Mouse (Mus musculus): ENCODE measurements at regions not wholly inside any gene's neighbourhood (a gene's known extent, or its start where the extent isn't known, plus 50 kb on each side); places are given as distances from the start of the nearest gene placed in this dataset.

DNA sequence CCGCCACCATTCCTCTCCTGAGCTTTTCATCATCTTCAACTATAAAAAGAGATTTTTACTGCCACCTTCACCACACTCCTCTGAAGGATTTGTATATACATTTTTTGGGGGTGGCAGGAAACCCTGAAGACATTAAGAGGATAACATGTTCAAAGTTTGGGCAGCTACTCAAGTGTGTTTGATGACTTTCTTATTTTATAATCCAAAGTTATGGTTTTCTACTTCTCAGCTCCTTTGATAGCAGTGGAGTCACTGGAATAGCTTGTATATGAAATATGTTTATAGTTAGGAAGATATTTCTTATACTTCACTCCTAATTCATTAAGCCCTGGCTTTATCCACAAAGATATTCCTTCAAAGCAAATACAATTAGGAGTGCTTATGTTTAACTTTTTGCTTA lies 229.5 kb upstream of the Lcorl start:
- DNase-seq (ENCODE audit: low spot score), result no peak

DNA sequence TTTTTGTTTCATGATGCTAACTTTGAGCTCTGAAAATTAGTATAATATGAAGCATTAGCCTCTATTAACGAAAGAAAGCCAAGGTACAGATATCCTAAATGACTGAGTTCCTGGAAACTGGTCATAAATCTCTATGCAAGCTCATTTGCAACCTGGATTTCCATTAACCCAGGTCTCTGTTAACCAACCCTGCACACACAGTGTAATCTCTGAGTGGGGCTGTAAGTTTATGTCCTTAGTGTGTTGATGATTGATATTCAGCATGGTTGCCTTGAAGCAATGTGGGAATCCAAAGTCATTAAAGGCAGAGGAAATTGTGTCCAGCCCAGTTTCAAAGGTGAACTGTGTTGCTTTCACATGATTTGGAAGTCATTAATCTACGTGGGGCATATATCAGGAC lies 225.9 kb upstream of the Lcorl start:
- DNase-seq (ENCODE audit: low spot score), result no peak

DNA sequence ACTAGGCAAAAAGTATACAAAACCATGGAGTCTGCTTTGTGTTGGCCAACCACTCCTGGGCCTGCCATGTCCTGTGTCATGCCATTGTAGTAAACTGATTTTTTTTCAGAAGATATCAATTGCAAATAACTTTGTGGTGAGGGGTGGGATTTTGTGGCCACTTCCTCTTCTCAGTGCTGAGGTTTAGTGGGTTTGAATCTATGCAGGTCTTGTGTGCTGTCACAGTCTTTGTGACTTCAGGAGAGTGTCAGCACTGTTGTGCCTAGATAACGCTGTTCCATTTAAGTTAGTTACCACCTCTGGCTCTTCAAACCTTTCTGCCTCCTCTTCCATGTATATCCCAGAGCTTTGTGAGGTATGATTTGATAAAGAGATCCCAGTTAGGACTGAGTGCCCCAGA lies 216.3 kb upstream of the Lcorl start:
- DNase-seq (ENCODE audit: low spot score), result no peak

DNA sequence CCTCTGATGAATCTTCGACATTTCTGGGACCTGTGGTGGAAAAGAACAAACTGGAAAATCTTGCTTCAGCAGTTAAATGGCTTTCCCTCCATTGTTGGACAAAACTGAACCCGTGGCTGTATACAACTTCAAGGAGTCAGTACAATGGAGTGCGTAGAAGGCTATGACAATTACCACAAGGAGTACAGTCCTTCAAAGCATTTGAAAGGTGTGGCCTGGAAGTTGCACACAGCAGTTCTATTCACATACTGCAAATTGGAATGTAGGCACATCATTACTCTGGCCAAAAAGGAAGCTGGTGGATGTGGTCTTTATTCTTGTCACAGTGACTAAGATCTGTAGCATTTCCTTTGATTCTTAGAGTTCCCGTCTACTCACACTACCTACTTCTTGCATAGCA lies 215.7 kb upstream of the Lcorl start:
- DNase-seq (ENCODE audit: low spot score), result no peak

DNA sequence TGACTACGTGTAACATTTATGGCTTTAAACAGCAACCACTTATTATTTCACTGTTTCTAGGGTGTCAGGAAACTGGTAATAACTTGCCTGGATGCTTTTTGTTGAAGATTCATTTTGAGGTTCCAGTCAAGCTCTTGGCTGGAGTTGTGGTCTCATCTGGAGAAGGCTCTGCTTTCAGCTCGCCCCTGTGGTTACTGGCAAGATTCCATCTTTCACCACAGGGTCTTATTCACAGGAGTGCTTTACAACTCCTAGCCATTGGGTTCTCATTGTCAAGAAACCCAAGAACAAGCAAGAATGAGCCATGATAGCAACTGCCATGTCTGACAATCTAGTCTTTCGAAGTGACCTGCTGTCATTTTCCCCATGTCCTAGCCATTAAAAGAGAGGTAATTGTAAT lies 202.5 kb upstream of the Lcorl start:
- no peak for DNase-seq (ENCODE audit: low spot score)

DNA sequence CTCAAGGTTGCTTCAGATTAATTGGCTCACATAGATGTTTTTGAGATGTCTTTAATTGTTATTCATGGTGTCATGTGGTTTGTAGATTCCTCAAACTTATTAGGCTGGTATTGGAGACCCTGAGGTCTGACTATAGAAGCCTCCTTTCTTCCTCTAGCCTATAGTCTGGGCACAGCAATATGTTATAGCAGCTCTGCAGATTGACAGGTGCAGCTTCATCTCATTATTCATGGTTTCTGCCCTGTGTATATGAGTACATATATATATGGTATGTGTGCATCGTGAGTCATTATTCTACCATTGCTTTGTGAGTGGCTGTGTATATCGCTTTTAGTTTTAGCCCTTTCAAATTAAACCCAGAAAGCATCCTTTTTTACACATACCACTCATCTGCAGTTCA lies 197.4 kb upstream of the Lcorl start:
- no peak for DNase-seq (ENCODE audit: low spot score)

DNA sequence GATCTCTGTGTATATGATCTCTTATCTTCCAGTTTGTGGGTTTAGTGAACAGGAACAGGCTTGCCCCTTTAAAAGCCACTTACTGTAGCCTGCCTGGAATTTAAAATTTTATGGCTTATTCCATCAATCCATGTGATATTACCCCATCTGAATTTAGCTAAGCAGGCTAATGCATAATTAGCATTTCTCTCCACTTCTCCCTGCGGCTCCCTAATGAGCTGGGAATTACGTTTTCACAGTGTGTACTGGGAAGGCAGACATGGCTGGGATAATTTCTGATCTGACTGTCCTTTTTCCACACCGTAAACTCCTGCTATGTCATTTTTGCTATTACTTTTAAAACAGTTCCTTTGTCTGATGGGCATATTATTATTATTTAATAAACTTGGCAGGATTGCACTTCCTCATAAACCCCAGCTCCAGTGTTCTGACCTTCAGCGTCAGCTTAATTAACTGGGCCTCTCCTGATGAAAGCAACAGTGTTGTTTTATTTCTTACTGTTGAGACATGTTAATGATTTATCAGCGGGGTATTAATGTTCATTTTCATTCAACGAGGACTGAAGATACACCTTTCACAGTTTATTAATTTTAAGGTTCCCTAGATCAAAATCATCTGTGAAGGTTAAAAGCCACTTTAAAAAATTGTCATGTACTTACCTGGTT lies 185.4 kb upstream of the Lcorl start:
- no peak for DNase-seq (ENCODE audit: low spot score)

DNA sequence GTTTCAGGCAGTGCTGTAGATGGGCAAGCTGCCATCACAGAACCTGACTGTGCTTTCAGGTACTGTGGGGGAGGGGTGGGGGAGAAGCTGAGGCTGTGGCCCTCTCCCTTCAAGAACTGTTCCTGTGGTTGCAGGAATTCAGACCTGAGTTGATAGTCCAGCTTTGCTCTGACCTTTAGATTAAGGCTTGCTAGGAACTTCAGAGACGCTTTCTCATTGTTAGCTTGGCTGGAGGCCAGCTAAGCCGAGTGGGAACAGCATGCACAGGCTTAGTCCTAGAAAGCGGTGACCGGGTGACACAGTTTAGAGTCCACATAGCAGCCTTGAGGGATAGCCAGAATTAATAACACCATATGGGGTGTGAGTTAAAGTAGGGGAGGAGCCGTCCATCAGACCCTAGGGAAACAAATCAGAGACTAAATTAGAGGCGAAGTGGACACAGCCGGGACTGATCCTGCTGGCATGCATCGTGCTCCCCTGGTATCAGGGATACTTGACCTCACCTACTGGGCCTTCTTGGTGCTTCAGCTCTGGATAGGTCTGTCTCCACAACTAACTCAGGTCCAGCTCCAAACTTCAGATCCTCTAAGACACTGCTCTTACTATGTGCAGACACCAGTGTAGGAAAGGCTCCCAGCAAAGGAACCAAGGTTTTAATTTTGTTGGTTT lies 175.7 kb upstream of the Lcorl start:
- DNase-seq (ENCODE audit: low spot score), result peak; percentile 34

DNA sequence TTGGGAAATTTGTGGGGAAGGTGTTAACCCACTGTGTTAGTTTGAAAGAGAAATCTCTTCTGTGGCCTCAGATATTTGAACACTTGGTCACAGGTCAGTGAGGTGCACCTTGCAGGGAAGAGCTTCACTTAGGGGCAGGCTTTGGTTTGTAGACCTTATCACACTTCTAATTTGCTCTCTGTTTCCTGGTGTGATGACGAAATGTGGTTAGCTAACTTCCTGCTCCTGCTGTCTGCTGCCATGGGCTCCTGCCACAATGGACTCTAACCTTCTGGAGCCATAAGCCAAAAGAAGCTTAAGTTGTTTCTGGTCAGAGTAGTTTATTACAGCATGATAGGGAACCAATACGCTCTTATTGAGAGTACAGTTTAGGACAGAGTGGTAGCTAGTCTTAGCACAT lies 174.8 kb upstream of the Lcorl start:
- no peak for DNase-seq (ENCODE audit: low spot score)

DNA sequence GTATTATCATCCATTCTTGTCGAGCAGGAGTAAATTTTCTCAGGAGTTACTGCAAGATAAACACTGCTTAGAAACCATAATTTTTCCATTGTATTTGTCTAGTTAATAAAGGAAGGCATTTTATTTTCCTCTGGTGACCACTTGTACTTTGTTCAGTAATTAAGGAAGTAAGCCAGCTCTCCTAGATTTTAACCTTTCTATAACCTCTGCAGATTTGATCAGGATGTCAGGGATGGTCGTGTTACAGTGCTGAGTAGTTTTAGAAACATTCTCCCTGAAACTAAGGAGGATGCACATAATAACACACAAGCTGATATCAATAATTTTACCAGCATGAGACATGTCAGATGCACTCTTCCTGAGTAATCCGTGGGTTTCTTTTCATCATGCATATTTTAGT lies 166.7 kb upstream of the Lcorl start:
- DNase-seq (ENCODE audit: low spot score), result no peak

DNA sequence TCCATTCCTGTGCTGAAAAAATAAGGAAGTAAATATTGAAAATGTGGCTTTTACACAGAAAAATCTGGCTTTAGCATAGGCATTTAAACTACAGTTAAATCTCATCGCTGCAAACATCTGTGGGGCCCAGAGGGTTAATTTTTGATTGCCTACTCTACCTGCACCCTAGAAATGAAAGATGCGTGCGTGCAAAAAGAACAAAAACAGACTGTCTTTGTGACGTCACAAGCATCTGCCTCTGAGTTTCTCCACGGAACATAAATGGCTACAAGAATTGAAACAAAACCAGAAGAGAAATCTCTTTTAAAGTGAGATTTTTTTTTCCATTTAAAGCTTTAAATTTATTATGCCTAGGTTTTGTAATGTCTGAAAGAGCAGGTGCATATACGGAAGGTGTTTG lies 166.0 kb upstream of the Lcorl start:
- no peak for DNase-seq (ENCODE audit: low spot score)

DNA sequence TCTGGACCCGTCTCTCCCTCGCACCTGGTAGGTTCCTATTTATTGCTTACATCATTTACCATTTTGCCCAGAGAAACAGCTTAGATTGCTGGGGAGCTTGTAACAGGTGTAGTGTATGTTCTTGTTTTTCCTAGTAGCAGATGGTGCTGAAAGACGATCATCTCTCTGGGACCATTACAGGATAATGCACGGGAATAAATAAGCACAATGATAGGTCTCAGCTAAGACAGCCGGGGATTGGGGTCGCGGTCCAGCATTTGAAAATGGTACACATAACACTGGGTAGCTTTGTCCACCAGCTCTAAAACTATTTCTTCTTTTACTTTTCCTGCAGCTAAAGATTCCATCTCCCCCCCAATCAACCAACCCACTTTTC lies 164.6 kb upstream of the Lcorl start:
- no peak for DNase-seq (ENCODE audit: low spot score)

DNA sequence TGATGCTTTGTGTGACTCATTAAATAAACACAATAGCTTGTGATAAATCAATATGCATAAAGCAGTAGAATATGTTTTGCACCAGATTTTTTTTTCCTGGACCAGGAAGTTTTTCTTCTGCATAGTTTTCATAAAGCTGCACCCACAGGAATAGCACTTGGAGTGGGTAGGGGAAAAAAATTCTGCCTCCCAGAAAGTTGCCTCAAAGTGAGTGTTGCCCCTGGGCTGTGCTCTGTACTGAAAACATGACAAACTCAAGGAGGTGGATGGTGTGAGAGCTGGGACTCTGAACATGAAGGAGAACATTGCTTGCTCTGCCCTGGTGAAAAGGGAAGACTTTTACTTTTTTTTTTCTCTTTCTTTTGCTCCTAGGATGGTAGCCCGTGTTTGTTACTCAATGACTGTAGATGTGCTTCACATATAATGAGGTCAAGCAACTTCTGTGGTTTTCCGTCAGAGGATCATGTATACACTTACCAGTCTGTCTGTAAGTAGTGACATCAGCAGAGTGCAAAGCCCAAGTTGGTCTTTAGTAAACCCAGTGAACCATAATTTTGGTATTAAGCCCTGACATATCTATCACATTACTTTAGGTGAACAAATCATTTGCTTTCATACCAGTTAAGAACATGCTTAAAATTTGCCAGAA lies 164.1 kb upstream of the Lcorl start:
- DNase-seq (ENCODE audit: low spot score), result no peak

DNA sequence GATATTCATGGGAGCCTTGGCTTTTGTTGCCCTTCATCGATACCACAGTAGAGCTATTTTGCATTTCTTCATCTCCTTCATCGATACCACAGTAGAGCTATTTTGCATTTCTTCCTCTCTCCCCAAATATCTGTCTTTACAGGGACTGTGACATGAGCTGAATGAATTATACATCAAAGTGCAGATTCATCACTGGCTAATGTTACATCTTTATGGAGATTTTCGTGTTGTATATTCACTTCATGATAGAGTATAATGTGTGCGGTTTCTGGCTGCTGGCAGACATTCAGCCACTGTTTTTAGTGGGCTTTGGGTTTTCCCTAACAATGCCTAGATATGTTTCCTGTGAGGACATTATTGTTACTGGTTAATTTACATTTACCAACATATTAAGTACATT lies 162.8 kb upstream of the Lcorl start:
- DNase-seq (ENCODE audit: low spot score), result no peak

DNA sequence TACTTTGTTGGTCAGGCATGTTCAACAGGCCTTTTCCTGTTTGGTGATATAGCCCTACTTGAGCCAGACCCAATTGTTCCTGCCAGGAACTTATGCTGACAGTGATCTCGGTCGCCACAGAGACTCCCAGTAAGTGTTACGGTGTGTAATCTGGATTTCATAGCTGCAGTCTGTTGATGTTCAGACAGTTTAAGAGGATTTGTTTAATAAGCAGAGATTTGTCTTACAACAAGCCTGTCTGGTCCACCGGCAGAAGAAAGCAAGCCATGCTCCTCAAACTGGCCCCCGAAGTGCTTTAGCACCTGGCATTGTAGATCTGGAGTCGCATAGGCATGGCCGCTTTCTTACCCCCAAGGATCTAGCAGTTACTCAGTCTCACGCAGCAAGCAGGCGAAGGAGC lies 150.0 kb upstream of the Lcorl start:
- no peak for DNase-seq (ENCODE audit: low spot score)

DNA sequence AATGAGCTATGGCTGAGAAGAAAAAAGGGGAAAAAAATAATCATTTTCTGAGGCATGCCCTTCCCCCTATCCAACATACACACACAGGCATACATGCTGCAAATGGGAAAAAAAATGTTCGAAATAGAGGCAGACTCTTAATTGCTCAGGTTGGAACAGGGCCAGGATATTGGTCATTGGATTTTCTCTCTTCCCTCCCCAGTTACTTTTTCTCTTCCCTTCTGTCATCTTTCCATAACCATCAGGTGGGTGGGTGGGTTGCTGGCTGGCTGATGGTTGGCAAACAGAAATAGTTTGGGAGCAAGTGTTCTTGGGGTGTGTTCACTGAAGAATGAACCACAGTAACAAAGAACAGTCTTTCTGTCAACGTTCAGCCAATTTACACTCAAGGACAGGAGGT lies 149.3 kb upstream of the Lcorl start:
- DNase-seq (ENCODE audit: low spot score), result no peak

DNA sequence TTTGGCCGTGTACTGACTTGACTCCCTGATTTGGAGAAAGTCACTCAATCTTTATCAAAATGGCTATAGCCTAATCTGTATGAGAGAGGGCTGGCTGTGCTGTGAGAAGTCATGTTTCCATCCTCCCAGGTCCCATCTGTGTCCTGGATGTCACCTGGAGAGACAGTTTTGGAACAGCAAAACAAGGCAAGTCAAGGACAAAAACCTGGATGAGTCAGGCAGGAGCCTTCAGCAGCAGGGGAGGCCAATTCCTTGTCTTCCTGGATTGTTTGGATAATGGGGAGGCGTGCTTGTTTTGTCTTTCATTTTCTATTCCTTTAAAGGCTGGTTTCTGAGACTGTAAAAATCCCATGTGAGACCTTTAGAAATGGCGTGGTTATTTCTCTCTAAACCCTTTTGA lies 148.8 kb upstream of the Lcorl start:
- no peak for DNase-seq (ENCODE audit: low spot score)

DNA sequence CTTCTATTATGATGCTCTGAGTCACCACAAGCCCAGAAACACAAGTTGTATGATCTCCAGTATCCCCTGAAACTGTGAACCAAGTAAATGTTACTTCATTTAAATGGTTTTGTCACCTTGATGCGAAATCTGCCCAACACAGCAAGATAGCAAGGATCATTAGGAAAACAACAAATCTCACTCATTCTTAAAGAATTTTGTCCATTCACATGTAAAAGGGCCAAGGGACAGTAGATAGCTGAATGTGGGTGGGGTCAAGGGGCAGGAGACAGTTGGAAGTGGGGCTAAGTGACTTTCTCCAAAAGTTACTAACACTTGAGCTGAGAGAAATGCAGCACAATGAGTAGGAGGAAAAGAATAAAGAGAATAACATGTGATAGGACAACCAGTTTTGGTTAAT lies 148.2 kb upstream of the Lcorl start:
- no peak for DNase-seq (ENCODE audit: low spot score)

DNA sequence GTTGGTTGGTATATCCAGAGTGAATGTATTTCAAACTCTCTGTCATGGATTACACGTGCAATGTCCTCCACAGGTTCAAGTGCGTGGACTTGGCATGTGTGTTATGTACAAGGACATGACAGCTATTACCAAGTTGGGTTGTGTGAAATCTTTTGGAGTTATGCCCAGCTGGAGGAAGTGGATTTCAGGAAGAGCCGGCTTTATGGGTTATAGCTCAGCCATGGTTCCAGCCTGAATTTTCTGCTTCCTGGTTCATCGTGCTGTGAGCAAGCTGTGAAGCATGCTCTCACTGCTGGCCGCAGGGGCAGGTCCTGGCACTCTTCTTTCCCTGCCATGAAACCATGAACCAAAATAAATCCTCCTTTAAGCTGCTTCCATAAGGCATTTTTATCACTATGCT lies 144.6 kb upstream of the Lcorl start:
- no peak for DNase-seq (ENCODE audit: low spot score)

DNA sequence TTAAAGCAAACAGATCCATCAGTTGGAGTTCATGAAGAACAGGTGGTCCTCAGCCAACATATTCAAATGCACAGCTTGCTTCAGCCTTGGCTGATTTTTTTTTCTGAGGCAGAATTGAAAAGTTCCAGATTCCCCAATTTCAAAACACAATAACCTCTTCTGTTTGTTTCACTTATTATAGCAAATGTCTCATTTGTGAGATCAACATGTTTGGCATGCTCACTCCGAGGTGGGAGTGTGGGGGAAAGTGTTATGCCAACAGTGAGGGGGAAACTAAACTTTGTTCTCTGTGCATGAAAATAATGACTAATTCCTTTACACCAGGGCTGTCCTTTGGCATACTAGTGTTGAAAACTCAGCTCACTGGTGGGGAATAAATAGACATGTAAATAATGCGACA lies 100.4 kb upstream of the Lcorl start:
- no peak for DNase-seq (ENCODE audit: low spot score)

DNA sequence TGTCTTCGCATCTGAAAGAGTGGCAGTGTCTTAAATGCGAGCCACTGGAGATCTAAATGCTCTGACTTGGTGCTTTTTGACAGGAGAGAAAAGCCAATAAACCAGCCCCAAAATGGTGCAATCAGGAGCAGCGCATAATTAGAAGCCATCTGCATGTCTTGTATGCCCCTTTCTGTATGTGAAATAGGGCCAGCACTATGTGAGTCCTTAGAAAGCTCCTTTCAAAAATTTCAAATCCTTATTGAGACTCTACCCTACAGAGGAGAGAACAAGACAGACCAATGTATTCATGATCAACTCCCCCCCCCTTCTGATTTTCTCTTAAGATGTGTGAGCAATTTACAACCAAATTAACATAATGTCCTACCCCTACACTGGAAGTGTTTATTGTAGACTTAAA lies 86.6 kb upstream of the Lcorl start:
- no peak for DNase-seq (ENCODE audit: low spot score)

DNA sequence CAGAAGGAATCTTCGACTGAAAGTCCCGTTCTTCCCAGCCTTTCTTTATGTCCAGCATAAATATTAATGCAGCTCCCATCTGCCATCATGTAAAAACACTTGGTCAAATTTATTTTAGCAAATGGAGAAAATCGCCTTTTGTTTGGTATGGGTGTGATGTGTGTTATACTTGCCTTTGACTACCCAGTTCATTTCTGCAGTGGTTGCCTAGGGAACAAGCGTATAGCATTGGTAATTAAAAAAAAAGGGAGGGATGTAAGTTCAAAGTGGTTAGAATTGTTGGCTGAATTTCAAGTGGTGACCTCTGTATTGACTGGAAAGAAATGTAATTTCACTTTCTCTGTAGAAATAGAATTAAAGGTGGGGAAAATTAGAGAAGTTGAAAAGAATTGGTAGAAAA lies 75.6 kb upstream of the Lcorl start:
- no peak for DNase-seq (ENCODE audit: low spot score)

DNA sequence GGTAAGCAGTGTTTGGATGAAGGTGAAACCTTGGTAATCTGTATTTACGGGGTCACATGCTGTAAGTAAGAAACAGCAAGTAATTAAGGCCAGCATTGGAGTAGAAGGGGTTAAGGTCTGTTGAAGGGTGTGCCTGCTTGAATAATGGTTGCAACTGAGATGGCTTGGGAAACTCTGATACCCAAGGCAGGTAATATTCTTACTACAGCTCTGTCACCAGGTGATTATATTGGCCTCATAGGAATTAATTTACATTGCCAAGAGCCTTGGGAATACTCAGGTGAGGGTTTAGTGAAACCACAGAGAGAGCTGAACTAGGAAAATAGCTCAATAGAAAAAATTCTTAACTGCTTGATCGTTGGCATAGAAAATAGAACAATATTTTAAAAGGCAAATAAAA lies 73.8 kb upstream of the Lcorl start:
- no peak for DNase-seq (ENCODE audit: low spot score)

DNA sequence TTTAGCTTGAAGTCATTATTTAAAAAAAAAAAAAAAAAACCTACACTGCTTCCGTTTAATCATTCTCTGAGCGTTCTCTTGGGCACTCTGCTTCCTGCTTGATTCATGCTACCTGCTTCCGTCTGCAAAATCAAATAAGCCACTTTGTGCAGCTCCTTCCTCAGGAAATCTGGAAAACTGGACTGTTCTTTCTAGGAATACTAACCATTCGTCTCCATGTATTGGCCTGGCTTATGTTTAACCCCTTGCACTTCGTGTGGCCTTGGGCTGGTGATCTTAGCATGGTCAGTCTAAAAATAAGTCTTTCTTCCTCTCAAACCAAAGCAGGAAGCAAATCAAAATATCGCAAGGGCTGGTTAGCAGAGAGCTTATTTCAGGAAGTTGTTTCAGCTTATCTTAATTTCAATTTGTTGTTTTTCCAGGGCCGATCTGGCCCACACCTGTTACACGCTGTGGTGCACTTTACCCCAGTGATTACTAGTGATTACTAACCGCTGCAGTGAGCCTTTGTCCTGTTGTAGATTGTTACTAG lies 68.5 kb upstream of the Lcorl start:
- no peak for DNase-seq (ENCODE audit: low spot score)

Data from urinary bladder, postnatal 25 days (tissue).